Mouse (Mus musculus): ENCODE data around the gene Msmo1.

- TF ChIP-seq FLI1 (IDR thresholded peaks at IDR 0.05; ENCODE audit: low read length) (no peak), GATA1 (IDR thresholded peaks at IDR 0.05; ENCODE audit: borderline replicate concordance, low read length) (no peak)
Observed at GRCm38 (mm10) chr8:64672920-64673319, 60.7 kb downstream of the Msmo1 start.

Data from megakaryocyte, embryonic 14.5 days (primary cell).